Mouse (Mus musculus): ENCODE data around the gene Synm.
A peak's percentile ranks its signal among the peaks of the same experiment; 100 is the strongest.

Gene Synm

DNA sequence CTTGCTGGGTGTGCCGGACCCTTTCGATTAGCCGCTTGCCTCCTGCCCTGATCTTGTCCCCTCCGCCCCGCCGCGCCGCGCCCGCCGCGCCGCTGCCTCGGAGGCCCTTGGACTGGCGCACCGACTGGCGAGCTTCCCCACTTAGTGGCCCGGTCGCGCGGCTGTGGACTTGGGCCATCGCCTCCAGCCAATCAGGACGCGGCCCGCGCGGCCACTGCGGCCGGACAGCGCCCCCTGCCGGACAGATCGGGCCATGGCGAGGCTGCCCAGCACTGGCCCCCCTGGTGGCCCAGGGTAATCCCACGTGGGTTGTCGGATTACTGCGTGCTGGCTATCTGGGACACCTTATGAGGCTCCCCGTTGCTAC is at the start of gene Synm:
Gene Synm (minus strand): TSS at position 114 of the 367 bp plus-strand sequence.
- DNase-seq (ENCODE audit: low spot score in 2 of 2), result peak; percentile 37 to 81

DNA sequence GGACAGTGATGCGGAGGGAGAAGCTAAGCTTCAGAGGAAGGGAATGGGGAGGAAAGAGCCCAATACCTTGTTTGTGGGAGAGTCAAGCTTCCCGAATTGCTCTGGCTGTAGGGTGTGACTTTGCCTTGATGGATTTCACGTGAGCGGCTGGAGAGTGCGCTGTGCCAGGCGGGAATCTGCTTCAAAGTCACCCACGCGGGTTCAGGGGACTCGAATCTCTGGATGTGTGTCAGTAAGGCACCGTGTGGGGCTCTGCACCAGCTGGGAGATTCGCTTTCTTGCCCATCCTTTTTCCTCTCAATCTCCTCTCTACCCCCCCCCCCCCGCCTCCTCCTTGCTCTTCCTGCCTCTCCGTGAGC is 44.3 kb upstream of the Synm start:
- no peak for DNase-seq (ENCODE audit: low spot score in 2 of 2)

DNA sequence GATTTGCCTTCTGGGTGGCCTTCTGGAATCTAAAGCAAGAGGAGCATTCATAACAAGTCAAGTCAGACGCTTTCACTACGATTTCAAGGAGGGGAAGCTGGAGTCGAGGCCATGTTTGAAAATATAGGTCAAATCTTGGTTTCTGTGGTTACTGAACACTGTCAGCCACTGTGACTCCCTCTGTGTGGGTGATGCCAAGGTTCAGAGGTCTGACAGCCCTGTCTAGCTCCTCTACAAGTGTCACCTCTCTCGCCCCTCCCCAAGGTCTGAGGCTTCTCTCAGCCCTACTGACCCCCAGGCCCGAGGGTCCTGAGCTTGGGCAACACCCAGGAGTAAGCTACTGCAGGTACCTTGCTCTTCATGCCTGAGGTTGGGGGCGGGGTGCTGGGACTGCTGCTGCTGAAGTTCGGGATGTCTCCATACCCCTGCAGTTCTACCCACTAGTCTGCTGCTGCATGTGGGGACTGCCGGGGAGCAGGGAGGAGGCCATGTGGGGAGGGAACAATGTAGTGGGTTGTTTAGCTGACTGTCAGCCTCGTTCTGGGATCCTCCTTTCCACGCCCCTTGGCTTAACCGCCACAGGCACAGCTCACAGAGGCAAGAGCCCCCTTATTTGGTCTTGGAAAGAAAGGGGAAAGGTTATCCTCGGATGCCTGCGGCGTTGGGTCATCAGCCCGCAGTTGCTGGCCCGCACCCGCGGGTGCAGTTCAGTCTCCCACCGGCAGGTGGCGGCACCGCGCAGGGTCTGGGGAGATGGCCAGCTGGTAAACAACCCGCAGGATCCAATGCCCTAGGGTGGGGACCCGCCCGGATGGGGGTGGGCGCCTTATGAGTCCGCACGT is 43.7 kb upstream of the Synm start:
- DNase-seq (ENCODE audit: low spot score in 2 of 2), result peak; percentile 68 to 83

DNA sequence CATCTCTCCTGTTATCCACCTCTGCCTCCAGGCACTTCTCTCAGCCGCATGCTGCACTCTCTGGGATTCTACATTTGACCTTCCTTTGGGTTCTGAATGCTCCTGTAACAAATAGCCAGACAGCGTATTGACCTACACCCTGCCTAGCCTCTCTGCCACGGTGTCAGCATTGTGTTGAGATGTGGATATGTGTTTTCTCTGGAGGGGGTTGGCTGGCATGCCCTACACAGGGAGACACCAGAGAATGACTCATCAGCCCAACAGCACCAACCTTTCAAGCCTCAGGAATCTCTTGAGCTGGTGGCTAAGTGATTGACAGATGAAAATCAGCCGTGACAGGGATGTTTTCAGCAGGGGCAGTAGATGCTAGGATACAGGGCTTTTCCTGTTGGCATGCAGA is 41.5 kb upstream of the Synm start:
- no peak for DNase-seq (ENCODE audit: low spot score in 2 of 2)

DNA sequence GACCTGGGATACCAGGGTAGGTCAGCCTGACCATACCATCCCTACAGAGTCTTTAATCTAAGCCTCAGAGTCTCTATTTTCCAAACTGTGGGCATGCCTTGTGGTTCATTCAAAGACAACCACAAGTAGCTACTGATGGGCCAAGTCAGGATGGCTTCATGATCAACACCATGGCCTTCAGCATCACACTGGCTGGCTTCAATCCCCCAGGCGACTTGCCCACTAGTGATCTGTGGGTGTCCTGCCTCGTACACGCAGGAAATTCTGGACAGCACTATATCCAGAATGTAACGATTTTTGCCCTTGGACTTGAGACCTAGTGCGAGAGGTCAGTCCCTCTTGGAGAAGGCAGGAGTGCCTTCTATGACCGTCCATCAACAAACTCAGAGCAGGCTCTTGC is 41.0 kb upstream of the Synm start:
- no peak for DNase-seq (ENCODE audit: low spot score in 2 of 2)

DNA sequence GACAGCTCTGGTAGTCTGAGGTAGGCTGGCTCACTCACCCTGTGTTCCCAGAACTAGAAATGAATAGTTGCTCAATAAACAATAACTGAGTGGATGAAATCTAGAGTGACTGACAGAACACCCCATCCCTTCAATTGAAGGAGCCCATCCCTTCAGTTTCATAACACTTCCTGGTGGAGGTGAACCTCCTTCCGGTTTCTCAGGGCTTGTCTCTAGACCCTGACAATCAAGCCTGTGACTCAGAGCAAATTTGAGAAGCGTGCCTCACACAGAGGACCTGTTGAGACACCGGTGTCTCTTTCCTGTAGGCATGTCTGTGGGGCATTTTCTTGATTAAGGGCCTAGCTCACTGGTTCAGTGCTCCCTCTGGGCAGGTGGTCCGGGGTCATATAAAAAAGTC is 38.9 kb upstream of the Synm start:
- no peak for DNase-seq (ENCODE audit: low spot score in 2 of 2)

DNA sequence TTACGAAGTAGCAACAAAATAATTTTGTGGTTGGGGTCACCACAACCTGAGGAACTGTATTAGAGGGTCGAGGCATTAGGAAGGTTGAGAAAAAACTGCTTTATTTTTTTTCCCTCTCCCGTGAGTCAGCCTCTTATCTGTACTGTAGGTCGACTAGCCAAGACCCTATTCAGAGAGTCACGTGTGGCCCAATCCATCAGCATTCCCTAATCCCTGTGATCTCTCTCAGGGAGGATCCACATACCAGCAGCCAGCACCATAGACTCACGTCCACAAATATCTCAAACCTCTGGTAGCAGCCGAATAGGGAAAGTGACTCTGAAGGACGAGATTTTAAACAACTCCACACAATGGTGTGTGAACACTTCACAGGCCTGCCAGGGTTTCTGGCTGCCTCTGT is 37.5 kb upstream of the Synm start:
- no peak for DNase-seq (ENCODE audit: low spot score in 2 of 2)

DNA sequence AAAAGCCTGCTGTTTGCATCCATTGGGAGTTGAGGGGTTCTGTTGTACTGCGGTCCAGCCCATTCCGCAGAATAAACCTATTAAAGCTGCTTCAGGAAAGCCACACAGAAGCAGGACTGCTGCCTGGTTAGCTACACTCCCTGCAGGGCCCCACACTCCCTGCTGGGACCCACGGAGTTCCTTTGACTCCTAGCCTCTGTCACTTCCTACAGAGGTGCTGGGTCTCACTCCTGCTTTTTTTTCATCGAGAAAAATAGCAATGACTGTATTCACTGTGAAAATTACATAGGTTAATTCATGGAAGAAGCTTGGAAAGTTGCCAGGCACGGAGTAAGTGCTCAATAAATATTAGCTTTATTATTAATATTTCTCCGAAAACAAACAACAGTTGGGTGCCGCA is 33.9 kb upstream of the Synm start:
- DNase-seq (ENCODE audit: low spot score in 2 of 2), result no peak

DNA sequence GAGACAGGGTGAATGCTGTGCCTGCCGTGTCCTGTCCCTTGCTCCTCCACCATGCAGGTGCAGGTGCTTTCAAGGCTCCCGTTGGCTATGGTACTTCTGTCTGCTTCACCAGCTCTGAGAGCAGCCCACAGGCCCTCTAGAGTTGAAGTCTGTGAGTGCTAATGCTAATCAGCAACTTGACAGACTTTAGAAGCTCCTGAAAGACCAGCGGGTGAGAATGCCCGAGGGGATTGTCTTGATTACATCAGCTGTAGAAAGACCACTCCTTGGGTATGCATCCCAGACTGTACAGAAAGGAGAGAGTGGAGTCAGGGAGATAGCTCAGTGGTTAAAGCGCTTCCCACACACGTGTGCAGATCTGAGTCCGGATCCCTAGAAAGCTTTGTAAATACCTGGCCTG is 31.7 kb upstream of the Synm start:
- DNase-seq (ENCODE audit: low spot score in 2 of 2), result no peak

DNA sequence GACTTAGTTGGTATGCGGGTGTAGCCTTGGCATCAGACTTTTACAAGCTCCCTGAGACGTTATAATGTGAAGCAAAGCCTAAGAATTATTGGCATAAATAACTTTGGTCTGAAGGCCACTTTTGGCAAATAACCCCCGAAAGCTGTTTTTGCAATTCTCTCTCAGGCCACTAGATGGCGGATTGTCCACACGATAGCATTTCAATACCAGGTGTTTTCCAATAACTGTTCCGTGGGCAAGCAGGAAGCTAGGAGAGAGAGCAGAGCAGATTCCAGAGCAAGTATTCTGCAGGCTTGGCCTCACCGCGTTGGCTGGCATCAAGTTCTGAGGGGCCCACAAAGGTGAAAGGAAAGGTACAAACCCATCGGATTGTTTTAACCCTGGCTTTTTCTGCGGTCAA is 29.2 kb upstream of the Synm start:
- DNase-seq (ENCODE audit: low spot score in 2 of 2), result peak; percentile 19 to 56

DNA sequence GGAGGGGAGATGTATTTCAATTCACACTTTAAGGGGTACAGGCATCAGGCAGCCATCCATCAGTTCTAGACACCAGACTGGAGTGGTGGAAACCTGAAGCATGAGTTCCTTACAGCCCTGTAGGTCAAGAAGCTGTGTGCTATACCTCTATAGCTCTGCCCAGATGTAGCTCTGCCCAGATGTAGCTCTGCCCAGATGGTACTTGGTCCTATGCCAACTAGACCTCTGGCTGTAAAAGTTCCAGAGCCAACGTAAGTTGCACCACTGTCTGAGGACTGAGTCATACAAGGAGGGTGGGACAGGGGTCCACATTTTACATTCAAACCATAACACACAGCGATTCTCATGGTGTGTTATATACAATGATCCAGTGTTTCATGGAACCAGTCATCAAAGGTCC is 28.3 kb upstream of the Synm start:
- DNase-seq (ENCODE audit: low spot score in 2 of 2), result no peak

DNA sequence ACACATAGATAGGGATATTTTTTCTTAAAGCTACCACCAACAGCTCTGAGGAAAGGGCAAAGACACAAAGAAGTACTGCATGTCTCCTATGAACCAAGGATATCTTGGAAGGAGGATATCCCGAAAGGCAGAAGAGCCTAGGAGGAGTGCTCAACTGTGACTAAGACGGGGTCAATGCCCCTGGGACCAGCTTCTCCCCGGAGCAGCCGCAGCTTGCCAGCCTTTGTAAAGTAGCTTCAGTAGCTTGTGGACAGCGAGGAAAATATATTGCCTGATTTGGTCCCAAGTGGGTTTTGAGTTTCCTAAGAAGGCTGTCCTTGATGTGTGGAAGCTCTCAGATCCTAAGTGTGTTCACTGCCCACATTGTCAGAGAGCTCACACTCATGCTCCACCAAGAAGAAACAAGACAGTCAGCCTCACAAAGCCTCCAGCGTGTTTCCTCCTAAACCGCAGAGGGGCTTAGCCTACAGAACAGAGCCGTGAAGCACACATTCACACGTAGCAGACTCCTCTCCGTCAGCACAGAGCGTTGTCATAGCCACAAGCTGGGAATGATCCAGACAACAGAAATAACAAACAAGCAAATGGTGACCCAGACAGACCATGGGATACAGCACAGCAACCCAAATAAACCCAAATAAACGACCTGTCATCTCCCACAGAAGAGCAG is 17.2 kb upstream of the Synm start:
- DNase-seq (ENCODE audit: low spot score in 2 of 2), result no peak

DNA sequence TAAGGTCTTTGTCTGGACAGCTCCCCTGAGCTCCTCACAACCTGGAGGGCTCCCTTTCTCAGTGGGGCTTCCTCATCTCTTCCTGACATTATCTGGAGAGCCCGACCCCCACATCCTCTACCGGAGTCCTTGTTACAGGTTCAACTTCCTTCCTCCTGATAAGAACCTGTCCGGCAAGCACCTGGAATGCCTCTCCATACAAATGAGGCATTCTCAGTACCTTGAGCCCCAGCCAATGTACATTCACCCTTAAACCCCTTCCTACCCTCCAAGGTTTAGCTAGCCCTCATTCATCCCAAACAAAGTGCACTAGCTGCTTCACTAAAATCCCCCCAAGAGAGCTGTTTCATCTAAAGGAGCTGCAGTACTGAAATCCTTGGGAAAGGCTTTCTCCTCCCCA is 16.1 kb upstream of the Synm start:
- no peak for DNase-seq (ENCODE audit: low spot score in 2 of 2)

DNA sequence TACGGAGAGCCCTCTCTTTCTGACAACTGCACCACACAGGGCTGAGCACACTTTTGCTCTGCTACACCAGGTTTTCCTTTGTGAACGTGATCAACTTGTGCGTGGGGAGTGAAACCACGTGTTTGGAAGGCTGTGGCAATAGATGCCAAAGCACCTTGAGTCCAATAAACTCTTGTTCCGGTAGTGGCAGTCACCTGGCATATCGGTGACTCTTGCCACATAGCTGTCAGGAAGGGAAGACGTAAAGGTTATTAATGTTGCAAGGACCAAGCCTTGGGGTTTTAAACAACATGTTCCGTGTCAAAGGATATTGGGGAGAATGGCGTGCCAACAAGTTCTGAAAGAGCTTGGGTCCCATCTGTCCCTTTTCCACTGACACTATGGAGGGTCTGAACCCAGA is 12.7 kb upstream of the Synm start:
- no peak for DNase-seq (ENCODE audit: low spot score in 2 of 2)

DNA sequence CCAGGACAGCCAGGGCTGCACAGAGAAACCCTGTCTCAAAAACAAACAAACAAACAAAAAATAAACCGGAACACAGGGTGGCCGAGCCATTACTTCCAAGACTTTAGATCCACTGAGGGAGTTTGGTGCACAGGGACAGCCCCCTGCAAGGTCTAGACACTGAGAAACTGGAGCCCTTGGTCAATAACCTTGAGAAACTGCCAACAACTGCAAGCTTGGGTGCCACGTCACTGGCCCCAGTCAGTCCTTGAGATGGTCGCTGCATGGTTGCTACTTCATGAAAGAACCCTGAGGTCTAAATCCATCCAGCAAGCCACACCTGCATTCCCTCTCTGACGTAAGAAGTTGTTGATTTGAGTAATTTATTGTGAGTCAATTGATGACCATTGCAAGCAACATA is 9.9 kb upstream of the Synm start:
- no peak for DNase-seq (ENCODE audit: low spot score in 2 of 2)

DNA sequence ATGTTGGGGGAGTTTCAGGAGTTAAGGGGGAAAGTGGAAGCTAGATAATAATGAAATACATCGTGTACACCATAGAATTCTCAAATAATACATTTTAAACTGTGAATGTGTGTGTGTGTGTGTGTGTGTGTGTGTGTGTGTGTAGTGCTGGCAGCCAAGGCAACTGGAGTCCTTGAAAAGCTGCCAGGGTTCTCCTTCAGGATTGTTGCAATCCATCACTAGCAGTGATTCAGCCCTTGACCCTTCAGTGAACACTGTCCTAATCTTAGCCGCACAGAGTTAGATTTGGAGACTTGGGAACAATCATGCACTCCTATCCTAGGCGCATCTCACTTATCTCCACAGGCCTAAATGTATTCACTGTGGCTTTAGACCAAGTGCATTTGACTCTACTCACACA is 8.6 kb upstream of the Synm start:
- DNase-seq (ENCODE audit: low spot score in 2 of 2), result no peak

DNA sequence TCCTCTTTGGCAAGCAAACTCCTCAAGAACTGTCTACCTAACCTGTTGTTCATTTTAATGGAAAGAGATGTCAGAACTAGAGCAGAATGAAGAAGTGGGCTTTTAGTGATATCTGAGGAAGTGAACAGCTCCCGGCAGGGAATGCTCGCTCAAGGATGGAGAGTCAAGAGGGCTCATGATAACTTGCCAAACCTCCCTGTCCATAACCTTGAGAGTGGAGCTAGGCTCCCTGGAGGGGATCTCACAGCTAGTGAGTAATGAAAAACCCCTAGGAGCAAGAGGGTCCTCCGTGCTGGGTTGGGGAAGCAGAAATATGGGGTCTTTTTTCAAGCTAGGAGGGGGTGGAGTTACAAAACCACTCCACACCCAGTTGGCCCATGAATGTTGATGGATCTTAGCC is 4.1 kb upstream of the Synm start:
- no peak for DNase-seq (ENCODE audit: low spot score in 2 of 2)

DNA sequence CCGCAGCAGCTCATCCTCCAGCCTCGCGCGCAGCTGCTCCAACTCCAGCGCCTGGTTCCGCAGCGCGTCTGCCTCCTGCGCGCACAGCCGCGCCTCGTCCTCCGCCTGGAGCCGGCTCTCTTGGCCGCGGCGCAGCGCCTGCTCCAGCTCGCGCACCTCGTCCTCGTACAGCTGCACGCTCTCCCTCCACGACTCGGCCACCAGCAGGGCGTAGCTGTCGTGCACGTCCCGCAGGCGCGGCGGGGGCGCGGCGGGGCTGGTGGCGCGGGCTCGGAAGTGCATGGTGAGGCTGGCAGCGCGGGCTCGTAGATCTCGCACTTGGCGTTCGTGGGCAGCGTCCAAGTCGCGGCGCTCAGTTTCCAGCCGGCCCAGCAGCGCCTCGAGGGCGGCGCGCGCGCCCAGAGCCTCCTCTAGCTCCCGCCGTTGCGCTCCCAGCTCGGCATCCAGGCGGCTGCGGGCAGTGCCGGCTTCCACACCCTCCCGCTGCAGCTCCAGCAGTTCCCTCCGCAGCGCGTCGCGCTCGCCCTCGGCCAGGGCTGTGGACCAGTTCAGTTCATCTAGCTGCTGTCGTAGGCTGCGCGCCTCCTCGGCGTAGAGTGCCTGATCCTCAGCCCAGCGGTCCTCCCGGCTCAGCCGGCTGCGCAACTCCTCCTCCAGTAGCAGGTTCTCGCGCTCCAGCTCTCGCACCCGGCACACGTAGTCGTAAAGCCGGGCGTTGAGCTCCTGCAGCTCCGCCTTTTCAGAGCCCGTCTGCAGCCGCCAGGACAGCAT is 499 bp downstream of the Synm start:
- peak in 1 of 2 experiments; percentile 20 for DNase-seq (ENCODE audit: low spot score in 2 of 2)

DNA sequence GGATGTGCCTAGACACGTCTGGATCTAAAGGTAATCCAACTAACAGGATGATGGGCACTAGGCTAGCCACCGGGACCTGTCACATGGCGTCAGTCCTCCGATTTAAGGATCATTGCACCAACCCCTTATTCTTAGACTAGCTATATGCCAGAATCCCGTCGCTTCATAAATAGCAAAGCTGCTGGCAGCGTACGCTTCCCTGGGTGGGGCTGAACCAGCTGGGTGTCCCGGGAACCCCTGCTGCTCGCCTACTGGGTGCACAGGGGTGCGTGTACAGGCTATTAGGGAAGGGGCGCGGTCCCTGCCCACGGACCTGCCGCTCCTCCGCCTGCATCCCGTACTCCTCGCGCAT is 1.1 kb downstream of the Synm start:
- DNase-seq (ENCODE audit: low spot score in 2 of 2), result no peak

DNA sequence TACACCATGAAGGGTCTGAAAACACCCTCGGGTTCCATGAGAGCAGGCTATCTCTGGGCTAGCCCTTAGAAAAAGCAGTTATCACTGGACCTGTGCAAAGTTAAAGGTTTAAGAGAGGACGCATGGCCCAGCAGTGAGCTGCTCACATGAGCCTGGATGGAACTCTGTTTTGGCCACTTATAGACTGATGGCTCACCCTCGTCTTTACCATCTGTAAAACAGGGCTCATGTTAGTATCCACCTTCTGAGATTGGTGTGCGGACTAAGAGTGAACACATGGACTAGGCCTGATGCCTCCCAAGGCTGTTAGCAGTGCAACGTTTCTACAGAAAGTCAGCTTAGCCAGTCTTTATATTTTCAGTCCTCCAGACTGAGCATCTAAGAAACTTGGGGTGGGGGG is 2.9 kb downstream of the Synm start:
- no peak for DNase-seq (ENCODE audit: low spot score in 2 of 2)

DNA sequence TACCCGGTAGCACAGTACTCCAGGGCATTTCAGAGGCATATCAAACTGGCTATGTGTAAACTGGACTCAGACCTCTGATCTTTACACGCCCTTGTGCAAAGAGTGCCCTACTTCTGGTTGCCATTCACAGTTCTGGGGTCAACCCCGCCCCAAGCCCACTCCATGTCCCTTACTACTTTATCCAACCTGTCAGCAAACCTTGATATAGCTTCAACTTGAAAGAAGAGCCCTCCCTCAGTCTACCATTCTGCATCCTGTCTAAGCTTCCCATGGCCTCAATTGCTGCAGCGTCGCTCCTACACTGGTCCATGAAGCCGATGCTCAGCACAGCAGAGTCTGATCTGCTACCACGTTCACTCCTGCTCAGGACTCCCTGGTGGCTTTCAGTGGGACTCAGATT is 4.2 kb downstream of the Synm start:
- no peak for DNase-seq (ENCODE audit: low spot score in 2 of 2)

DNA sequence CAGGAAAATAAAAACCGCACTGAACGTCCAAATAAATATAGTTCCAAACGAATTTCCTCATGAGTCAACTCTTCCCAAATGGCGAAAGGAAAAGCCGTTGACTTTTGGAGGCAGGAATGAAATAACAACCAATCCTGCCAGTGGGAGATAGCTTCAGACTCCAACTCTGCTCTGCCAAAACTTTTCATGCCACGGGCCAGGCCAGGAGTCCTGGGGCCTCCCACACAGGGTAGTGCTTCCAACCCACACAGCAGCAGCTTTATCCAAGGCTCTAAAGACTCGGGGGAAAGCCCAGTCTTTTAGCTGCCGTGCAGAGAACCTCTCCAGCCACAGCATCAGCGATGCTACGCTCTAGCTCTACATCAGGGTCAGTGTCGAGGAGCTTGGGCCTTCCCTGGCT is 4.9 kb downstream of the Synm start:
- no peak for DNase-seq (ENCODE audit: low spot score in 2 of 2)

Measured in thymus, postnatal 10 days (tissue).